Mouse (Mus musculus) kidney, postnatal 25 days (tissue): ENCODE measurements around the gene Exoc3l2.

Experiments
- DNase-seq, 2 experiments: peaks; one replicate each; pipeline ENCODE4 v3.0.0; 2021; ENCODE audit warnings: mixed read lengths in 2 of 2

The Exoc3l2 gene

GRCm38 (mm10) chr7:19523757-19524419, 60.8 kb downstream of the Exoc3l2 start:
- peak in 1 of 2 experiments; percentile 55 for DNase-seq

- no peak for DNase-seq
These were observed 61.4 kb downstream of the Exoc3l2 start for GRCm38 (mm10) chr7:19524420-19525104.

DNA sequence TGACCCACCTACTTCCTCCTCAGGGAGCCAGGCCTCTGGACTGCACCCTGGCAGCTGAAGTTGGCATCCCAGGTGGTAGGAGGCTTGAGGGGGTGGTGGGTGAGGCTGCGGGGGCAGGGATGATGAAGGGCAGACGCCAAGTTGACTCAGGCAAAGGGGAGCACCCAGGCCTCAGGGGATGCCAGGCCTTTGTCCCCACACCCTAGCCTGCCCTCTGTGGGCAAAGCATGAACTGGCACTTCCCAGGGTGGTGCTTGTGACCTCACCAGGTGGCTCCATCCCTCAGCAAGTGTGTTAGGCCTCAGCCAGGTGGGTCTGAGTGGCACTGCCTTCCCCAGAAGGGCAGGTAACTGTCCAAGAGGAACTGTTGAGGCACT, 62.0 kb downstream of the Exoc3l2 start:
- no peak for DNase-seq

DNA sequence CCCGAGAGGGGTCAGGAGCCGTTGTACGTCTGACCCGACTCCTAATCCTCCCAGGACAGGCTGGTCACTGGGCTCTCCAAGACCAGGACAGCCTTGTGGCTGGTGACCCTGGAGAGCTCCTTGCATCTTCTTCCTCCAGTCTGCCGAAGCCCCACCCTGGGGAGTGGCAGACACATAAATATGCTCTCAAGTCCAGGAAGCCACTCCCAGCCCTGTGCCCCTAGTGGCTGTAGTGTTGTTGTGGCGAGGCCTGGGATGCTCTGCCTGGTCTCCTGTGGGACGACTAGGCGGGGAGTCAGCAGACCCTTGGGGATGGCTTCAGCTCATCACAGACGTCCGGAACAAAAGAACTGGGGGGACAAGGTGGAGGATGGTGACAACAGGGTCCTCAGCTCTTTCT, 67.9 kb downstream of the Exoc3l2 start:
- DNase-seq: no peak

DNA sequence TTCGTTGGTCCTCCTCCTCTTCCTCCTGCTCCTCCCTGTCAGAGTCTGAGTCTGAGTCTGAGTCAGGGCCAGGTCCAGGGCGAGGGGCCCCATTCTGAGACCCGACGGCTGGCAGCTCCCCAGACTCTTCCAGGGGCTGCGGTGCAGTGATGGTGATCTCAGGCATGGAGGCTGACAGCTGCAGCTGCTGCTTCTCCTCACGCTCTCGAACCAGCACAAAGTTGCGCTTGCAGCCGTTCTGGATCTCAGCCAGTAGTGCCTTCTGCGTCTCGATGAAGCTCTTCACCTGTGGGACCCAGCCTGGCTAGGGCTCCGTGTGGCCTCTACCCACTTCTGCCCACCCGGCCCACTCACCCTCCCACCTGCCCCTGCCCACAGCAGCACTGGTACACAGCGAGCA, 69.1 kb downstream of the Exoc3l2 start:
- DNase-seq: no peak

DNA sequence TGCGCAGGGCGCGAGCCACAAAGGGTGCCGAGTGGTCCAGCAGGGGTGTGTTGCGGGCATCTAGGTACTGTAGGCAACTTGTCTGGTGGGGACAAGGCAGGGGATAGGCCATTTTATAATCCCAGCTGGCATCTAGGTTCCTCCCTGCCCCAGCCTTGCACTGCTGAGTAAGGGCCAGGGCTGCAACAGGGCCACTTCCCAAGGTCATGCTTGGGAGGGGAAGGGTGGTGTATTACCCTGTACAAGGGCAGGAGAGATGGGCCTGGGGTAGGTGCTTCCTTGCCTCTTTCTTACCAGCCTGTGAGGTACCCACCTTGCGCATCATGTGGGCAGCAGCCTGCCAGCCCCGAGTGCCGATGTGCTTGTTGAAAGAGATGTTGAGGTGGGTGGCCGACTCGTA, 71.5 kb downstream of the Exoc3l2 start:
- DNase-seq: no peak

DNA sequence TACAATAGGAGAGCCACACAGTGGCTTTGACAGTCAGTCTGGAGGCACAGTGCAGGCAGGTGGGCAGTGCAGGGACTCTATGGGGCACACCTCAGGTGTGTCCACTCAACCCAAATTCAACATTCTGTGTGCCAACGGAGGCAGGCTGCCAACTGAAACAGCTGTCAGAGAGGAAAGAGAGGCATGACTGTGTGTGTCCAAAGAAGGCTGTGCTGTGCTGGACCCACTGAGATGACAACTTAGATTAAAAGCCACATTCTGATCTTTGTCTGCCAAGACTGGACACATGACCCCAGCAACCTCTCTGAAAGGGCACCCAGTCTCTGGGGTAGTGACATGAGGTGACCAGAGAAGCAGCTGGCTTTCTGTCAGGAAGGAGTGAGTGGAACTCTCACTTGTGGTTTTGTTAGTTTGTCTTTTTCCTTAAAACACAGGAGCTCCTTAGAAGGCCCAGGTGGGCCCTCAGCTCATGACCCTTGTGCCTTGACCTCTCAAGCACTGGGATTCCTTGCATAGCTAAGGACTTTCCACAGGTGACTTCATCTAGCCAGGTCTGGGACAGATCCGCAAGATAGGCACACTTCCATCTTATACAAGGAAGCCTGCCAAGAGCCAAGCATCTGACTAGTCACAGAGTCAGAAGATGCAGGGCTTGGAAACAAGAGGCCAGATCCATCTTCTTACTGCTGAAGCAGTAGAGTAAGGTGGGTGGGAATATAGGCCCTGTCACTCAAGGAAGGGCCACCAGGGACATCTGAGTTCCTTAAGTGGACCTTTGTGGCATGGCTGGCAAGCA, 77.8 kb downstream of the Exoc3l2 start:
- DNase-seq: peak in 1 of 2 experiments; percentile 30

DNA sequence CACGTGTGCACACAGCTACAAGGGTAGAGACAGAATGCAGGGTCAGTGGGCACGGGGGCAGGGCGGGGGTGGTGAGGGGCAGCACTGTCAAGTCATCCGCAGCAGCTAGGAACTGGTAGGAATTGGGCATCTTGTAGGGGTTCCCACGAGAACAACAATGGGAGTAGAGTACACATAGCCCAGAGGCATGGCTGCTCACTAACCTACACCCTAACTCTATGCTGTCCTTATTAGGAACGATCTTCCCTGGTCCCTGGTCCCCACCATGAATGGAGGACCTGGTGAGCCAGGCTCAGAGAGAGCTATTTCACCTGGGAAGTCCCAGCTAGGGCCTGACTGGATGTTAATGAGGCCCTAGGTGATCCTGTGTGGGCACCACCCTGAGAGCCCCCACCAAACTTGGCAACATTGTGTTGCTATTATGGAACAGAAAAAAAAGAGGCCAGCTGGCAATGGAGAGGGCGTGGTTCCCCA, 78.6 kb downstream of the Exoc3l2 start:
- DNase-seq: no peak

DNA sequence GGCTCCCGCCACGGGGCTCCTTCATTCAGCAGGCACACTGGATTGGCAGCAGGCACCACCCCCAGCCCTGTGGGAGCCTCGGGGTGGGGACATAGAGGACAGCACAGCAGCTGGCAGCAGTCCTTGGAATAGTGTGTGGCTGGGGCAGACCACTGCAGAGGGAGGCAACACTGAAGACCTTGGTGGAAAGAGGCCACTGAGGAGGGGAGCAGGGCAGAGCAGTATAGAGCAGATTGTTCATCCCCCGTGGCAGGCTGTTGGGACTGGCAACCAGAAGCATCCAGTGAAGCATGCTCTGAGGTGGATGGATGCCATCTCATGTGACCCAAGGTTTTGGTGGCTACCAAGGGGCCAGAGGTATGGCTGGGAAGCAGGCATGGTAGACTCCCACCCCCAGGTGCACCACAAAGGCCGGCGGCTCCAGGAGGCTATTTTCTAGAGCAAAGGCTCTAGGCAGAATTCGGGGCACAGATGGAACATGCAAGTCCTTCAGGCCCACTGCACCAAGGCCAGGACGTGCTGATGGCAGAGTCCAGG, 79.1 kb downstream of the Exoc3l2 start:
- DNase-seq: peak in 1 of 2 experiments; percentile 68

- no peak for DNase-seq
These were observed 80.5 kb downstream of the Exoc3l2 start for GRCm38 (mm10) chr7:19543584-19543983.

DNA sequence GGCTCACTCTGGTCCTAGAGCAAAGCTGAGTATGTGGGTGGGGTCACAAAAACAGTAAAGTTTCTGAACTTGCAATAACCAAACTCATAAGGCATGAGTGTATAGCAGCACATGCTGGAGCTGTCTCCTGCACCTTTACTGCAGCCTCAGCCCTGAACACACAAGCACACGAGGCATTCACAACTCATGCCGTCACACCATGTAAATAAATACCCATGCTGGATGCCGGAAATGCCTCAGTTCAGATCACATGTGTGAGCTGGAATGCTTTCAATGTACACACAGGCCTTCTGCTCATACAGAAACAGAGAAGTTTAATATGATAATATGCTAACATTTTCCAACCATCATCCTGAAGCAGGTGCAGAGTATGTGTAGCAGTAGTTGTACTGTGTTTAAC, 82.9 kb downstream of the Exoc3l2 start:
- DNase-seq: no peak
